In genomic region chr6:88821901-88822300, GRCm38 (mm10) we compare ENCODE assay signal across 9 mouse cellular contexts. TPM values are rescaled to one million over a fixed set of nuclear protein-coding genes. Genes with fewer than 3 reads are reported as not detected.
A peak's percentile ranks its signal among the peaks of the same experiment; 100 is the strongest.
DNase-seq lines count a peak whose midpoint lies in the region; ATAC-seq and TF ChIP-seq lines count a peak whose summit lies in the region.
"Had no signal": no experiment of that assay in that cellular context is flagged by ENCODE, and none has a peak within 500 bp of the region (broad histone marks: within the 10 kb centered on the region; RNA-seq: fewer than 3 reads in every experiment).

No protein-coding gene starts in this region.

- no peaks in the 10 kb centered on the region for H3K27me3 ChIP-seq in hindbrain, embryonic 16.5 days (replicated peaks; ENCODE audit: control insufficient read depth, insufficient read depth, low read length)
- 0 out of 2 replicates have a peak, but pooled peaks cover 5% of the 10 kb centered on the region for H3K27me3 ChIP-seq in hindbrain, embryonic 13.5 days
- H3K27me3 ChIP-seq in heart, postnatal 0 days (ENCODE audit: control insufficient read depth, insufficient read depth, low read length), result no peaks in the 10 kb centered on the region
- no peaks in the 10 kb centered on the region for H3K27me3 ChIP-seq in stomach, postnatal 0 days (ENCODE audit: control insufficient read depth, insufficient read depth, low read length)
- H3K27me3 ChIP-seq: liver, embryonic 15.5 days had no signal

- H3K4me1 ChIP-seq in hindbrain, embryonic 16.5 days (ENCODE audit: control insufficient read depth, insufficient read depth, low read depth, low read length), result peaks cover 5% of the 10 kb centered on the region
- H3K4me1 ChIP-seq in hindbrain, embryonic 13.5 days (replicated peaks), result peaks cover 10% of the 10 kb centered on the region
- H3K4me1 ChIP-seq in heart, postnatal 0 days (ENCODE audit: control insufficient read depth, insufficient read depth), result peaks cover 14% of the 10 kb centered on the region
- H3K4me1 ChIP-seq in stomach, postnatal 0 days (replicated peaks; ENCODE audit: control insufficient read depth, insufficient read depth), result peaks cover 3% of the 10 kb centered on the region

- H3K4me3 ChIP-seq in hindbrain, embryonic 16.5 days (ENCODE audit: low read length), result no peak overlapping the region
- H3K4me3 ChIP-seq in hindbrain, embryonic 13.5 days, result no peak overlapping the region
- no peak overlapping the region for H3K4me3 ChIP-seq in heart, postnatal 0 days (ENCODE audit: low read depth, low read length)
- H3K4me3 ChIP-seq in stomach, postnatal 0 days (ENCODE audit: low read depth, low read length), result no peak overlapping the region
- H3K4me3 ChIP-seq: liver, embryonic 15.5 days had no signal

- H3K9ac ChIP-seq in hindbrain, embryonic 16.5 days (ENCODE audit: low read depth, low read length), result no peak overlapping the region
- H3K9ac ChIP-seq in hindbrain, embryonic 13.5 days, result no peak overlapping the region
- H3K9ac ChIP-seq in heart, postnatal 0 days (replicated peaks; ENCODE audit: low read depth, low read length), result no peak overlapping the region
- no peak overlapping the region for H3K9ac ChIP-seq in stomach, postnatal 0 days (ENCODE audit: low read length)
- H3K9ac ChIP-seq: liver, embryonic 15.5 days had no signal

- H3K4me2 ChIP-seq in hindbrain, embryonic 16.5 days (ENCODE audit: low read length), result no peak overlapping the region
- no peak overlapping the region for H3K4me2 ChIP-seq in hindbrain, embryonic 13.5 days
- no peak overlapping the region for H3K4me2 ChIP-seq in heart, postnatal 0 days (ENCODE audit: low read depth, low read length)
- no peak overlapping the region for H3K4me2 ChIP-seq in stomach, postnatal 0 days (replicated peaks; ENCODE audit: low read depth)
- H3K4me2 ChIP-seq: liver, embryonic 15.5 days had no signal

- TF ChIP-seq EP300 in heart, postnatal 0 days (IDR thresholded peaks at IDR 0.05; ENCODE audit: low read depth), result peak; percentile 81
- no peak for TF ChIP-seq EP300 in stomach, postnatal 0 days (optimal IDR thresholded peaks at IDR 0.05)

- WGBS in hindbrain, embryonic 16.5 days, result 63% methylated on average over 11 of the region's 11 CpGs
- 65% methylated on average over 11 of the region's 11 CpGs for whole genome bisulfite sequencing in hindbrain, embryonic 13.5 days
- 44% methylated on average over 11 of the region's 11 CpGs for WGBS in heart, postnatal 0 days
- WGBS in stomach, postnatal 0 days, result 69% methylated on average over 11 of the region's 11 CpGs

- no peak overlapping the region for H3K27ac ChIP-seq in hindbrain, embryonic 16.5 days (ENCODE audit: low read depth, low read length)
- H3K27ac ChIP-seq in hindbrain, embryonic 13.5 days, result no peak overlapping the region
- peak overlapping the region; percentile 56; the same call in 1 of the 2 replicates for H3K27ac ChIP-seq in heart, postnatal 0 days (ENCODE audit: low read depth)
- H3K27ac ChIP-seq in stomach, postnatal 0 days (replicated peaks), result no peak overlapping the region
- H3K27ac ChIP-seq: liver, embryonic 15.5 days had no signal

- ATAC-seq in hindbrain, embryonic 16.5 days, result peak; percentile 76
- ATAC-seq in hindbrain, embryonic 13.5 days (ENCODE audit: low FRiP score), result no peak
- peak; percentile 76 for ATAC-seq in heart, postnatal 0 days (ENCODE audit: insufficient read depth, low read depth)
- ATAC-seq in stomach, postnatal 0 days (ENCODE audit: low FRiP score, low TSS enrichment), result no peak

- H3K36me3 ChIP-seq in hindbrain, embryonic 16.5 days (ENCODE audit: control insufficient read depth, insufficient read depth, low read length), result no peaks in the 10 kb centered on the region
- H3K36me3 ChIP-seq in hindbrain, embryonic 13.5 days, result no peaks in the 10 kb centered on the region
- H3K36me3 ChIP-seq in heart, postnatal 0 days (replicated peaks; ENCODE audit: control insufficient read depth, insufficient read depth, low read length), result peaks cover 7% of the 10 kb centered on the region; the same call in 1 of the 2 replicates
- H3K36me3 ChIP-seq in stomach, postnatal 0 days (ENCODE audit: control insufficient read depth, insufficient read depth, low read length), result peaks cover 10% of the 10 kb centered on the region; the same call in 1 of the 2 replicates

- TF ChIP-seq CTCF in heart, postnatal 0 days (IDR thresholded peaks at IDR 0.05; ENCODE audit: low read depth), result no peak
- TF ChIP-seq CTCF in stomach, postnatal 0 days (IDR thresholded peaks at IDR 0.05; ENCODE audit: low read depth), result no peak

- no peaks in the 10 kb centered on the region for H3K9me3 ChIP-seq in hindbrain, embryonic 16.5 days (ENCODE audit: control insufficient read depth, low read length)
- H3K9me3 ChIP-seq in hindbrain, embryonic 13.5 days, result no peaks in the 10 kb centered on the region
- H3K9me3 ChIP-seq in heart, postnatal 0 days (replicated peaks; ENCODE audit: control insufficient read depth, low read length), result no peaks in the 10 kb centered on the region
- H3K9me3 ChIP-seq in stomach, postnatal 0 days (ENCODE audit: control insufficient read depth, low read length), result no peaks in the 10 kb centered on the region
- H3K9me3 ChIP-seq: liver, embryonic 15.5 days had no signal

- peak; percentile 76 to 88 for DNase-seq in adrenal gland, adult (ENCODE audit: inconsistent age in 2 of 2, low spot score in 1 of 2)
- peak; percentile 94 for DNase-seq in cerebellum, adult 9-11 months
- peak; percentile 74 for DNase-seq in heart, postnatal 0 days (ENCODE audit: low spot score)
- no peak for DNase-seq in stomach, postnatal 0 days (ENCODE audit: low spot score)
- no peak for DNase-seq in urinary bladder, adult 18-20 months (ENCODE audit: low spot score in 2 of 2)
- DNase-seq in thymus, postnatal 10 days (ENCODE audit: low spot score in 2 of 2), result no peak

RNA-seq across cellular contexts. Expression of gene Abtb1, which starts 19.9 kb away (rescaled TPM):
- 37.7 and 39.4 TPM in 2 replicates for polyA plus RNA-seq in hindbrain, embryonic 16.5 days (2015; fragmentation: Nextera tagmentation; extraction: Ambion mirVana)
- 36.3 and 38.2 TPM in 2 replicates for polyA plus RNA-seq in hindbrain, embryonic 13.5 days (2015; fragmentation: Nextera tagmentation; extraction: Ambion mirVana)
- 63.9 and 88.0 TPM in 2 replicates for total RNA-seq in heart, postnatal 0 days (2014; rRNA removed; ENCODE audit: low replicate concordance)
- polyA plus RNA-seq in heart, postnatal 0 days (2015; fragmentation: Nextera tagmentation; extraction: Ambion mirVana), result 29.1 and 36.6 TPM in 2 replicates
- 25.1 and 26.1 TPM in 2 replicates for polyA plus RNA-seq in stomach, postnatal 0 days (2015; fragmentation: Nextera tagmentation; extraction: Ambion mirVana)

RNA-seq across cellular contexts. Expression of gene Podxl2, which starts 52.9 kb away (rescaled TPM):
- polyA plus RNA-seq in hindbrain, embryonic 16.5 days (2015; fragmentation: Nextera tagmentation; extraction: Ambion mirVana), result 553 and 621 TPM in 2 replicates
- polyA plus RNA-seq in hindbrain, embryonic 13.5 days (2015; fragmentation: Nextera tagmentation; extraction: Ambion mirVana), result 546 and 595 TPM in 2 replicates
- 90.9 and 101 TPM in 2 replicates for total RNA-seq in heart, postnatal 0 days (2014; rRNA removed; ENCODE audit: low replicate concordance)
- polyA plus RNA-seq in heart, postnatal 0 days (2015; fragmentation: Nextera tagmentation; extraction: Ambion mirVana), result 60.3 and 60.8 TPM in 2 replicates
- 31.4 and 38.5 TPM in 2 replicates for polyA plus RNA-seq in stomach, postnatal 0 days (2015; fragmentation: Nextera tagmentation; extraction: Ambion mirVana)

Comparison
In these comparisons a context has a peak if more than half of its experiments do, and no peak if none do; other contexts are left out.
1. ATAC-seq: peak in hindbrain, embryonic 16.5 days (single experiment) and heart, postnatal 0 days (single experiment); none in hindbrain, embryonic 13.5 days (single experiment) and stomach, postnatal 0 days (single experiment).
2. DNase-seq: peak in adrenal gland, adult (2 of 2), cerebellum, adult 9-11 months (single experiment) and heart, postnatal 0 days (single experiment); none in stomach, postnatal 0 days (single experiment), urinary bladder, adult 18-20 months (0 of 2) and thymus, postnatal 10 days (0 of 2).